Comparison of ENCODE assay signal across 27 mouse cellular contexts in genomic region chr2:90539206-90539605, GRCm38 (mm10). TPM values are rescaled to one million over a fixed set of nuclear protein-coding genes. Genes with fewer than 3 reads are reported as not detected.
DNase-seq lines count a peak whose midpoint lies in the region; ATAC-seq and TF ChIP-seq lines count a peak whose summit lies in the region.
"Had no signal": no experiment of that assay in that cellular context is flagged by ENCODE, and none has a peak within 500 bp of the region (broad histone marks: within the 10 kb centered on the region; RNA-seq: fewer than 3 reads in every experiment).

No protein-coding gene starts in this region.

- no peak overlapping the region for H3K4me3 ChIP-seq in liver, adult 2 months (ENCODE audit: insufficient read depth, low read depth, low read length)
- H3K4me3 ChIP-seq in liver, embryonic 12.5 days, result no peak overlapping the region
- H3K4me3 ChIP-seq: embryonic facial prominence, embryonic 13.5 days; embryonic facial prominence, embryonic 15.5 days; erythroblast, embryonic 14.5 days; forebrain, embryonic 10.5 days; forebrain, embryonic 12.5 days had no signal

- no peaks in the 10 kb centered on the region for H3K27me3 ChIP-seq in liver, adult 2 months (ENCODE audit: control insufficient read depth, insufficient read depth, low read length)
- no peaks in the 10 kb centered on the region for H3K27me3 ChIP-seq in liver, embryonic 12.5 days (replicated peaks)
- H3K27me3 ChIP-seq: CH12.LX; embryonic facial prominence, embryonic 13.5 days; embryonic facial prominence, embryonic 15.5 days; forebrain, embryonic 12.5 days had no signal

- H3K27ac ChIP-seq in liver, adult 2 months (replicated peaks; ENCODE audit: insufficient read depth, low read depth, low read length), result no peak overlapping the region
- H3K27ac ChIP-seq in liver, embryonic 12.5 days, result no peak overlapping the region
- H3K27ac ChIP-seq: embryonic facial prominence, embryonic 13.5 days; embryonic facial prominence, embryonic 15.5 days; forebrain, embryonic 10.5 days; forebrain, embryonic 12.5 days had no signal

- H3K36me3 ChIP-seq in liver, adult 2 months (ENCODE audit: control insufficient read depth, insufficient read depth, low read length), result no peaks in the 10 kb centered on the region
- no peaks in the 10 kb centered on the region for H3K36me3 ChIP-seq in liver, embryonic 12.5 days
- H3K36me3 ChIP-seq: embryonic facial prominence, embryonic 13.5 days; embryonic facial prominence, embryonic 15.5 days; forebrain, embryonic 10.5 days; forebrain, embryonic 12.5 days; G1E had no signal

- H3K4me1 ChIP-seq in liver, adult 2 months (ENCODE audit: control insufficient read depth, insufficient read depth, low read length), result peaks cover 11% of the 10 kb centered on the region
- H3K4me1 ChIP-seq in liver, embryonic 12.5 days, result 0 out of 2 replicates have a peak, but pooled peaks cover 18% of the 10 kb centered on the region

- TF ChIP-seq POLR2A in liver, adult 2 months (IDR thresholded peaks at IDR 0.05; ENCODE audit: extremely low read depth, insufficient read depth, low read length), result no peak

- H3K9me3 ChIP-seq in liver, embryonic 12.5 days (replicated peaks), result no peaks in the 10 kb centered on the region
- H3K9me3 ChIP-seq: embryonic facial prominence, embryonic 13.5 days; embryonic facial prominence, embryonic 15.5 days; forebrain, embryonic 10.5 days; forebrain, embryonic 12.5 days; G1E had no signal

- TF ChIP-seq CTCF in liver, adult 2 months (IDR thresholded peaks at IDR 0.05; ENCODE audit: low read depth, low read length), result no peak

- no peak overlapping the region for H3K9ac ChIP-seq in liver, adult 2 months (ENCODE audit: low read depth, low read length)
- no peak overlapping the region for H3K9ac ChIP-seq in liver, embryonic 12.5 days
- H3K9ac ChIP-seq: embryonic facial prominence, embryonic 13.5 days; embryonic facial prominence, embryonic 15.5 days; forebrain, embryonic 12.5 days had no signal

- WGBS in liver, adult 2 months, result 43% methylated on average over 4 of the region's 4 CpGs
- 72% methylated on average over 4 of the region's 4 CpGs for WGBS in liver, embryonic 12.5 days (ENCODE audit: insufficient replicate concordance)

- peaks cover 64% of the 10 kb centered on the region for H3K79me2 ChIP-seq in liver, adult 2 months (ENCODE audit: control insufficient read depth, insufficient read depth, low read length)

- peak; percentile 57 for DNase-seq in liver, adult 2 months (ENCODE audit: extremely low read depth, low read depth, low spot score)
- DNase-seq in ovary, adult 18-20 months (ENCODE audit: low spot score), result peak; percentile 40
- no peak for DNase-seq in ovary, postnatal 36 days (ENCODE audit: low spot score)
- peak; percentile 69 for DNase-seq in MN1 (ENCODE audit: low spot score)
- no peak for DNase-seq in layer of hippocampus, adult 9-10 months (ENCODE audit: low spot score)
- DNase-seq: adrenal gland, adult 2 months; adrenal gland, postnatal 10 days; adrenal gland, postnatal 25 days; B cell, adult 2 months; cerebellum, adult 11 months; cerebellum, adult 18-20 months; cerebellum, adult 8-10 months; cerebellum, adult 9-11 months; cerebellum, postnatal 14 days; cerebellum, postnatal 36 days; embryo, embryonic 11 days had no signal

- ATAC-seq in liver, embryonic 12.5 days, result no peak
- ATAC-seq: CD4-positive, CD25-positive, alpha-beta regulatory T cell, adult 4 months; forebrain, embryonic 14.5 days; forebrain, embryonic 16.5 days had no signal

- H3K4me2 ChIP-seq in liver, embryonic 12.5 days, result no peak overlapping the region
- H3K4me2 ChIP-seq: embryonic facial prominence, embryonic 13.5 days; embryonic facial prominence, embryonic 15.5 days; forebrain, embryonic 12.5 days had no signal

RNA-seq across cellular contexts. Expression of gene Ptprj, which starts 41.2 kb away (rescaled TPM):
- 35.2 and 43.3 TPM in 2 replicates for total RNA-seq in liver, adult 2 months (2014; rRNA removed)
- 12.1 and 14.0 TPM in 2 replicates for polyA plus RNA-seq in liver, adult 2 months (2012; rRNA removed)
- 3.0 and 3.7 TPM in 2 replicates for polyA plus RNA-seq in liver, embryonic 12.5 days (2016; fragmentation: Nextera tagmentation; extraction: Ambion mirVana)
- polyA plus RNA-seq: erythroblast, embryonic 14.5 days had no signal

Comparison
In these comparisons a context has a peak if more than half of its experiments do, and no peak if none do; other contexts are left out.
1. DNase-seq: peak in liver, adult 2 months (single experiment), ovary, adult 18-20 months (single experiment) and MN1 (single experiment); none in ovary, postnatal 36 days (single experiment) and layer of hippocampus, adult 9-10 months (single experiment).